Mouse (Mus musculus) liver, adult 2 months (tissue): ENCODE measurements around the gene Slc1a3.

Experiments
- CTCF ChIP-seq: fragments of 200-500 bp; IDR thresholded peaks from 2 replicates; pipeline ENCODE4 v1.5.1; 2011; ENCODE audit warnings: low read depth, low read length, control low read depth
- POLR2A ChIP-seq: fragments of 200-500 bp; IDR thresholded peaks from 2 replicates; pipeline ENCODE4 v1.6.1; 2011; ENCODE audit warnings: low read length, control low read depth; ENCODE audit not compliant: insufficient read depth; ENCODE audit errors: extremely low read depth

DNA sequence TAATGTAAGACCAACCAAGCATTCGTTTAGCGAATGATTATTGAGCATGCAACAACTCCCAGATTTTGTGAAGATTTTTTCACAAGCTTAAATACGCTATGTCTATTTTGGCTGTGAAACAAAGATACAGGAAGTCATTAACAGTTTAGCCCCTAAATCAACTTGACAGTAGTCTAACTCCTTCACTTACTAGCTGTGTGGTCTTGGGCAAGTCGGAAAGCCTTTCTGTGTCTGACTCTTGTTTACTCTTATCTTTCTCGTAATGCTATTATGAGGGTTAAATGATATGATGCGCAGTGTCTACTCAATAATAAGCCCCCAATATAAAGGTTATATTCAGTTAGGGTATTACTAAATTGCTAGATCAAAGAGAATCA is 23.8 kb upstream of the Slc1a3 start:
- TF ChIP-seq CTCF (no peak), POLR2A (no peak)
